Mouse (Mus musculus) kidney, postnatal 0 days (tissue): ENCODE measurements around the gene Gm10097. TPM values are rescaled to one million over a fixed set of nuclear protein-coding genes. Genes with fewer than 3 reads are reported as not detected.
A peak's percentile ranks its signal among the peaks of the same experiment; 100 is the strongest.

Experiments used
- ATAC-seq: fragments of 200-750 bp; cut with Nextera tagmentation; replicated peaks from 2 replicates; pipeline ENCODE4 v1.8.0; 2017; ENCODE audit warnings: low read depth, moderate number of reproducible peaks, moderate TSS enrichment, moderate library complexity; ENCODE audit not compliant: low FRiP score
- DNase-seq: peaks from one replicate; pipeline ENCODE4 v3.0.0-alpha.2; 2016; ENCODE audit warnings: low spot score
- H3K27ac ChIP-seq: fragments of 300-500 bp; sonication (generic); 2 replicates; pipeline ENCODE4 v1.5.1; 2014; ENCODE audit warnings: mild to moderate bottlenecking
- H3K27me3 ChIP-seq: fragments of 300-500 bp; sonication (generic); 2 replicates; pipeline ENCODE4 v1.6.1; 2014; ENCODE audit warnings: low read length, mixed read lengths; ENCODE audit not compliant: insufficient read depth
- H3K36me3 ChIP-seq: fragments of 300-500 bp; sonication (generic); 2 replicates; pipeline ENCODE4 v1.6.1; 2014; ENCODE audit warnings: low read length, mixed read lengths; ENCODE audit not compliant: insufficient read depth
- H3K4me1 ChIP-seq: fragments of 300-500 bp; sonication (generic); replicated peaks from 2 replicates; pipeline ENCODE4 v1.6.1; 2014; ENCODE audit warnings: antibody characterized with exemption, low read length, mixed read lengths; ENCODE audit not compliant: insufficient read depth
- H3K4me2 ChIP-seq: fragments of 300-500 bp; sonication (generic); 2 replicates; pipeline ENCODE4 v1.6.1; 2014; ENCODE audit warnings: mild to moderate bottlenecking, low read length, moderate library complexity, mixed read lengths
- H3K4me3 ChIP-seq: fragments of 300-500 bp; sonication (generic); replicated peaks from 2 replicates; pipeline ENCODE4 v1.5.1; 2014; ENCODE audit warnings: low read depth, low read length
- H3K9ac ChIP-seq: fragments of 300-500 bp; sonication (generic); 2 replicates; pipeline ENCODE4 v1.6.1; 2014; ENCODE audit warnings: low read depth, low read length
- H3K9me3 ChIP-seq: fragments of 300-500 bp; sonication (generic); replicated peaks from 2 replicates; pipeline ENCODE4 v1.6.1; 2016; ENCODE audit warnings: low read length, inconsistent platforms, mixed read lengths
- CTCF ChIP-seq: IDR thresholded peaks from 2 replicates; pipeline ENCODE4 v1.5.1; 2016; ENCODE audit warnings: antibody characterized with exemption, low read depth, mild to moderate bottlenecking, moderate library complexity
- WGBS: fragments of 180-500 bp; shearing (Covaris S2); extraction: QIAGEN DNeasy Blood & Tissue Kit; methylation state at CpG from one replicate; pipeline ENCODE4 v1.1.7; 2014; 5-methylcytosine and 5-hydroxymethylcytosine counted together
- polyA plus RNA-seq: library from polyadenylated mRNA; unstranded; fragments of >200 nt; fragmentation: Nextera tagmentation; extraction: Ambion mirVana; gene quantifications from 2 replicates; pipeline ENCODE4 v1.2.1, GENCODE M21; 2015

The Gm10097 gene
- polyA plus RNA-seq, 1 experiment from 2014 or later = not detected

DNA sequence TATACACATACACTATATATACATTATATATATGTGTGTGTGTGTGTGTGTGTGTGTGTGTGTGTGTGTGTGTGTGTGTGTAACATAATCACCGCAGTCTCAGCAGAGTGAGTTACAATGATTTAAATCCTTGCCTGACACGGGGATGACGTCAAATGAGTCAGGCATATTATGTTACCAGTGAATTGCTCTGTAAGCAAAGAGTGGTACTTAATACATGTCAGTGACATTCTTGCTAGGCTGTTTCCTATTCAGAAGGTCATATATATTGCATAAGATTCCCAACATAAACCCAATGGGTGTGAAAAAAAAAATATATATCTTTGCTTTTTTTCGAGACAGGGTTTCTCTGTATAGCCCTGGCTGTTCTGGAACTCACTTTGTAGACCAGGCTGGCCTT, 20.1 kb downstream of the Gm10097 start:
- Histone ChIP-seq H3K27me3 (no peaks in the 10 kb centered on the region), H3K9me3 (no peaks in the 10 kb centered on the region), H3K36me3 (no peaks in the 10 kb centered on the region), H3K4me2 (no peak overlapping the region), H3K27ac (no peak overlapping the region), H3K4me3 (no peak overlapping the region), H3K4me1 (no peaks in the 10 kb centered on the region), H3K9ac (no peak overlapping the region)
- DNase-seq = no peak
- ATAC-seq = no peak
- 37% methylated on average over 4 of the region's 4 CpGs for WGBS
- no peak for TF ChIP-seq CTCF

DNA sequence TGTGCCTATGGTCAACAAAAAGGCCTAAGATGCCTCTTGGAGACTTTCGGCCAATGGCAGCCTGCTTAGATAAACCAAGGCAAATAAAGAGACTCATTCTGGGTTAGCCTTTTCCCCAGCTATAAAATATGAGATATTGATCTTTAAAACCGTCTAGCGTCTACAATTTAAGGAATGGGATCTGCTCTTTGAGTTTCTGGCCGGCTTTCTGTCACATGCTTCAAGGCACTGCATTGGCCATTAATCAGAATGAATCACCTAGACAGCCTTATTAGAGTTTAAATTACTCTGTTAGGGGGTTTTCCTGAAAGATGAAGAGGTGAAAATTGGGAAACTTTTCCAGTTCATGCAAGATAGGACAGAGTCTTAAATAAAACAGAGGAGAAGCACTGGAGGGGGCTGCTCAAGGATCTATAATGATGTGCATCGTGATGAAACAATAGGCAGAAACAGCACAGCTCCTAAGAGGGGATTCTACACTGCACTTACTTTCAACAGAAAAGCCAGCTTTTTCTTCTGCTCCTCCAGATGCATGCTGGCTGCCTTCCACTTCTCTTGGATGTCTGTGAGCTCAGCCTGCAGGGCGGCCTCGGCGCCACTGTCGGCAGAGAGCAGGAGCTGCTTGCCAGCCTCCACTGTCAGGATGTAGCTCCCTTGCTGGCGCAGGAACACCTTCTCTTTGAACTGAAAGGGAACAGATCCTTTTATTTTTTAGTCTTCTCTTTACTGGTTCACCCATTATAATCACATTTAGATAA, 28.2 kb downstream of the Gm10097 start:
- no peak overlapping the region for H3K27ac ChIP-seq
- no peaks in the 10 kb centered on the region for H3K9me3 ChIP-seq
- ATAC-seq (no peak), DNase-seq (peak; percentile 58)
- H3K27me3 ChIP-seq = no peaks in the 10 kb centered on the region
- H3K4me3 ChIP-seq = no peak overlapping the region
- H3K9ac ChIP-seq = no peak overlapping the region
- 23% methylated on average over 10 of the region's 10 CpGs for WGBS
- H3K36me3 ChIP-seq = no peaks in the 10 kb centered on the region
- H3K4me2 ChIP-seq = no peak overlapping the region
- no peak for TF ChIP-seq CTCF
- H3K4me1 ChIP-seq = no peaks in the 10 kb centered on the region

DNA sequence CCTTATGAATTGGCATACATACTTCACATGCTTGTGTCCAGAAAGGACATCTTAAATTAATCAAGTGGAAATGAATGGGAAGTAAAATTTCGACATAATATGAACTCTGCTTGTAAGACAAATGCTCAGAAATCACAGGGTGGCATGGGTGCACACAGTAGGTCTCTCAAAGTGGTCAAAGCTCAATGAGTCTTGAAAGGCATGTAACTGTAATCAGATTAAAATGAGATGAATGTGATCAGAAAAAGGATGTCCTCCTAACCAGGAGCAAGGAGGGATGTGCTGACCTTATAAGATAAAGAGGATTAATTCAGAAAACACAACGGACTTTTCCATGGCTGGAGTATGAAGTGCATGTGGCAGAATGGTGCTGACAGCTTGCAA, 28.8 kb downstream of the Gm10097 start:
- WGBS = 56% methylated on average over 2 of the region's 2 CpGs
- Histone ChIP-seq H3K27me3 (no peaks in the 10 kb centered on the region), H3K4me3 (no peak overlapping the region), H3K4me2 (no peak overlapping the region), H3K9ac (no peak overlapping the region), H3K4me1 (no peaks in the 10 kb centered on the region), H3K27ac (no peak overlapping the region), H3K9me3 (no peaks in the 10 kb centered on the region), H3K36me3 (no peaks in the 10 kb centered on the region)
- TF ChIP-seq CTCF = no peak
- DNase-seq (no peak), ATAC-seq (no peak)

DNA sequence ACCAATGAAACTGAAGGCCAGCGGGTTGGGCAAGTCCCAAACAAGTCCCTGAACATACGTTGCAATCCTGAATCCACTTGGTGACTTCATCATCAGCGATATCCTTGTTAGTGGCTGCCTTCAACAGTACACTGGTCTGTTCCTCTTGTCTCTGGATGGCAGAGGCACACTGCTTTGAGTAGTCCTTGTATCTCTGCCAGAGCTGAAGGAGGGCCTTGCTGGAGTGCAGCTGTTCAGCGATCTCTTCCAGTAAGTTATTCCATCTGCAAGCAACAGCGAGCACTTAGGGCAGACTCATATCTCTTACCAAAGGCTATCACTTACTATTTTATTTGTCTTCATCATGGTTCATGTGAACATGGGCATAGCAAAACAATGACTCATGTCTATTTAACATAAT, 41.8 kb downstream of the Gm10097 start:
- Histone ChIP-seq H3K4me1 (no peaks in the 10 kb centered on the region), H3K27ac (no peak overlapping the region), H3K4me3 (no peak overlapping the region), H3K27me3 (no peaks in the 10 kb centered on the region), H3K9ac (no peak overlapping the region), H3K9me3 (no peaks in the 10 kb centered on the region), H3K4me2 (no peak overlapping the region), H3K36me3 (peaks cover 7% of the 10 kb centered on the region)
- ATAC-seq (no peak), DNase-seq (no peak)
- 73% methylated on average over 5 of the region's 5 CpGs for WGBS
- TF ChIP-seq CTCF = no peak

DNA sequence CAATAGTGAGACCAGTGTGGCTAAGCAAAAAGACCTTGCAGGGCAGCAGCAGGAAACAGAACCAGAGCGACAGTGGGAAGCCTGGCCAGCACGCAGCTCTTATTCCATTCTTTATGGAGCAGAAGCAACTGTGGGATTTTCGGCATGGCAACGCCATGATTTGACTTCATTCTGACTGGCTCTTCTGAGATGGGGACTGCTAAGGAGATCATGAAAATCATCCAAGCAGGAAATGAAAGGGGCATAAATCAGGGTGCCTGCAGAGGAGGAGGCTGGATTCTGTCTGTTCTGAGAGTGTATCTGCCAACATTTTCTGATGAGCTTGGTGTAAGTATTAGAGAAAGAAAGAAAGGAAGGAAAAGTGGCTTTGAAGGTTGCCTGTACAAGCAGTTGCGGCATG, 47.2 kb downstream of the Gm10097 start:
- Histone ChIP-seq H3K9ac (no peak overlapping the region), H3K36me3 (peaks cover 4% of the 10 kb centered on the region; the same call in 1 of the 2 replicates), H3K4me1 (no peaks in the 10 kb centered on the region), H3K4me2 (no peak overlapping the region), H3K4me3 (no peak overlapping the region), H3K9me3 (no peaks in the 10 kb centered on the region), H3K27ac (no peak overlapping the region), H3K27me3 (no peaks in the 10 kb centered on the region)
- ATAC-seq (no peak; the same call in 1 of the 2 replicates), DNase-seq (peak; percentile 59)
- no peak for TF ChIP-seq CTCF
- WGBS = 39% methylated on average over 5 of the region's 5 CpGs

DNA sequence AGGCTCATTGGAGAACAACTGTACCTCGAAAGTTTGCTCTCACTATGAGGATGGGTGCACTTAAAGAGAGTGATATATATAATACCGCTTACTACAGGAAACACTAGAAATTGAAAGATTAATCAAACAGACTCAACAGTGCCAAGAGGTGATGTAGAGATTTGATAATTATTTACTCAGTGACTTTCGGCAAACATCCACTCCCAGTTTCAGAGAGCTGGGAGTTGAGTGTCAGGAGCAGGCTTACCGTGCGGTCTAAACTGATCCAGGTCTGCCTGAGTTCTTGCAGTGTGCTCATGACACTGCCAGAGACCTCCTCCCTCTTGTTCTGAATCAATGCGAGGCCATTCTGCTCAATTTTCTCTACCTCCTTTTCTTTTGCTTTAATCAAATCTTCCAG, 47.7 kb downstream of the Gm10097 start:
- no peak overlapping the region for H3K27ac ChIP-seq
- H3K36me3 ChIP-seq = peaks cover 4% of the 10 kb centered on the region; the same call in 1 of the 2 replicates
- no peak for TF ChIP-seq CTCF
- WGBS = 47% methylated on average over 6 of the region's 6 CpGs
- ATAC-seq = no peak
- no peak overlapping the region for H3K9ac ChIP-seq
- no peak for DNase-seq
- no peaks in the 10 kb centered on the region for H3K4me1 ChIP-seq
- no peaks in the 10 kb centered on the region for H3K9me3 ChIP-seq
- H3K4me2 ChIP-seq = no peak overlapping the region
- H3K27me3 ChIP-seq = no peaks in the 10 kb centered on the region
- no peak overlapping the region for H3K4me3 ChIP-seq
